In the genomic region with DNA sequence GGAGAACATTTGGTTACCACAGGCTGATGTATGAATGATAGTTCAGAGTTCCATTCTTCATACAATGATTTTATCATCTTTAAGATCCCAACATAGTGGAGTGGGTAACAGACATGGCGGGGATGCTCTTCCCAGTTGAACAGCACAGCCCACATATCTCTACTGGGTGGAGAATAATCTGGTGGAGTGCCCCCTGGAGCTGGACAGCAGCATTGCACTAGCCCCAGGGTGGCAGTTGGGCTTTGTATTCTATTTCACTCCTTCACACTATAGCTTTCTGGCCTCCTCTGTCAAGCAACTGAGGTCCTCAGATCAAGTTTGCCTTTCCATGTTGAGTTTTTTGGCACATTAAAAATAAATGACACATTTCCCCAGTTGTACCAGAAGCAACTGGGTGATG, we compare ENCODE assay signal across 22 mouse cellular contexts.
DNase-seq lines count a peak whose midpoint lies in the region; ATAC-seq and TF ChIP-seq lines count a peak whose summit lies in the region.
"Had no signal": no experiment of that assay in that cellular context is flagged by ENCODE, and none has a peak within 500 bp of the region (broad histone marks: within the 10 kb centered on the region; RNA-seq: fewer than 3 reads in every experiment).

No protein-coding gene starts in this region.

- H3K27ac ChIP-seq in gastrocnemius, adult 2 months = no peak overlapping the region
- H3K27ac ChIP-seq in layer of hippocampus, adult 2 months = no peak overlapping the region
- no peak overlapping the region for H3K27ac ChIP-seq in lung, embryonic 14.5 days (ENCODE audit: low read depth)
- no peak overlapping the region for H3K27ac ChIP-seq in ES-Bruce4 (ENCODE audit: insufficient read depth, low read length)
- H3K27ac ChIP-seq: embryonic facial prominence, embryonic 10.5 days; forebrain, embryonic 13.5 days; heart, embryonic 10.5 days; hindbrain, embryonic 13.5 days had no signal

- no peaks in the 10 kb centered on the region for H3K27me3 ChIP-seq in lung, embryonic 14.5 days (ENCODE audit: insufficient read depth, low read length)
- no peaks in the 10 kb centered on the region for H3K27me3 ChIP-seq in ES-Bruce4 (ENCODE audit: control insufficient read depth, insufficient read depth, low read length, poor library complexity, severe bottlenecking)
- H3K27me3 ChIP-seq: forebrain, embryonic 13.5 days; hindbrain, embryonic 13.5 days had no signal

- no peak overlapping the region for H3K9ac ChIP-seq in lung, embryonic 14.5 days
- no peak overlapping the region for H3K9ac ChIP-seq in ES-Bruce4 (ENCODE audit: low read depth, poor library complexity, severe bottlenecking)
- H3K9ac ChIP-seq: forebrain, embryonic 13.5 days; forebrain, postnatal 0 days; hindbrain, embryonic 13.5 days had no signal

- ATAC-seq in lung, embryonic 14.5 days (ENCODE audit: insufficient read depth) = no peak
- ATAC-seq: CD4-positive, CD25-positive, alpha-beta regulatory T cell, adult 4 months; forebrain, embryonic 13.5 days; forebrain, postnatal 0 days had no signal

- DNase-seq in gastrocnemius, adult 2 months = no peak
- no peak for DNase-seq in gastrocnemius, postnatal 4 days (ENCODE audit: low spot score in 2 of 2)
- no peak for DNase-seq in layer of hippocampus, adult 2 months (ENCODE audit: low spot score in 2 of 2)
- DNase-seq in layer of hippocampus, adult 9-10 months (ENCODE audit: low spot score) = no peak
- DNase-seq in lung, embryonic 14.5 days = no peak
- DNase-seq in lung, adult 18-20 months = no peak
- DNase-seq in thymus, postnatal 10 days (ENCODE audit: low spot score in 2 of 2) = no peak
- DNase-seq: adrenal gland, adult 2 months; adrenal gland, postnatal 25 days; B cell, adult 2 months; cerebellum, adult 2 months; cerebellum, postnatal 10 days; forebrain, postnatal 0 days; gastrocnemius, postnatal 25 days; heart, adult 11 months; heart, postnatal 10 days had no signal

- no peaks in the 10 kb centered on the region for H3K36me3 ChIP-seq in lung, embryonic 14.5 days (ENCODE audit: insufficient read depth)
- H3K36me3 ChIP-seq in ES-Bruce4 (ENCODE audit: control insufficient read depth, insufficient read depth, low read length, poor library complexity, severe bottlenecking) = no peaks in the 10 kb centered on the region
- H3K36me3 ChIP-seq: embryonic facial prominence, embryonic 10.5 days; heart, embryonic 10.5 days; hindbrain, embryonic 13.5 days had no signal

- no peak for TF ChIP-seq POLR2A in ES-Bruce4 (IDR thresholded peaks at IDR 0.05; ENCODE audit: insufficient read depth, low read length)

- intact Hi-C loops in gastrocnemius, adult 2 months (cut with DNase I) = no loop called here

- H3K4me1 ChIP-seq in lung, embryonic 14.5 days (ENCODE audit: insufficient read depth) = no peaks in the 10 kb centered on the region
- no peaks in the 10 kb centered on the region for H3K4me1 ChIP-seq in ES-Bruce4 (ENCODE audit: control insufficient read depth, insufficient read depth, low read length)
- H3K4me1 ChIP-seq: embryonic facial prominence, embryonic 10.5 days; forebrain, embryonic 13.5 days; heart, embryonic 10.5 days; hindbrain, embryonic 13.5 days had no signal

- TF ChIP-seq EP300 in ES-Bruce4 (IDR thresholded peaks at IDR 0.05; ENCODE audit: insufficient read depth, low read depth, low read length) = no peak

- TF ChIP-seq CTCF in gastrocnemius, adult 2 months (IDR thresholded peaks at IDR 0.05) = peak; percentile 13; the same call in 1 of the 2 replicates
- TF ChIP-seq CTCF in layer of hippocampus, adult 2 months (conservative IDR thresholded peaks at IDR 0.05) = peak; percentile 57
- 0 out of 2 replicates have a peak, but pooled peaks have one; percentile 20 for TF ChIP-seq CTCF in lung, embryonic 14.5 days (IDR thresholded peaks at IDR 0.05; ENCODE audit: low read depth)
- TF ChIP-seq CTCF in ES-Bruce4 (IDR thresholded peaks at IDR 0.05; ENCODE audit: low read depth, low read length) = peak; percentile 20

- WGBS in lung, embryonic 14.5 days = 88% methylated on average over 1 of the region's 1 CpGs

- H3K4me2 ChIP-seq in lung, embryonic 14.5 days = no peak overlapping the region
- H3K4me2 ChIP-seq: forebrain, embryonic 13.5 days; hindbrain, embryonic 13.5 days had no signal

- no peaks in the 10 kb centered on the region for H3K9me3 ChIP-seq in lung, embryonic 14.5 days (ENCODE audit: low read depth, low read length)
- H3K9me3 ChIP-seq in ES-Bruce4 (replicated peaks; ENCODE audit: control insufficient read depth, insufficient read depth, low read length, poor library complexity, severe bottlenecking) = peaks cover 2% of the 10 kb centered on the region; the same call in 1 of the 2 replicates
- H3K9me3 ChIP-seq: heart, embryonic 10.5 days; hindbrain, embryonic 13.5 days had no signal

- no peak overlapping the region for H3K4me3 ChIP-seq in gastrocnemius, adult 2 months
- no peak overlapping the region for H3K4me3 ChIP-seq in layer of hippocampus, adult 2 months
- H3K4me3 ChIP-seq in lung, embryonic 14.5 days (ENCODE audit: low read depth, low read length) = no peak overlapping the region
- no peak overlapping the region for H3K4me3 ChIP-seq in ES-Bruce4 (ENCODE audit: low read depth, low read length)
- H3K4me3 ChIP-seq: embryonic facial prominence, embryonic 10.5 days; forebrain, embryonic 13.5 days; heart, embryonic 10.5 days; hindbrain, embryonic 13.5 days had no signal
